ENCODE assay signal across 8 mouse cellular contexts in the genomic region with DNA sequence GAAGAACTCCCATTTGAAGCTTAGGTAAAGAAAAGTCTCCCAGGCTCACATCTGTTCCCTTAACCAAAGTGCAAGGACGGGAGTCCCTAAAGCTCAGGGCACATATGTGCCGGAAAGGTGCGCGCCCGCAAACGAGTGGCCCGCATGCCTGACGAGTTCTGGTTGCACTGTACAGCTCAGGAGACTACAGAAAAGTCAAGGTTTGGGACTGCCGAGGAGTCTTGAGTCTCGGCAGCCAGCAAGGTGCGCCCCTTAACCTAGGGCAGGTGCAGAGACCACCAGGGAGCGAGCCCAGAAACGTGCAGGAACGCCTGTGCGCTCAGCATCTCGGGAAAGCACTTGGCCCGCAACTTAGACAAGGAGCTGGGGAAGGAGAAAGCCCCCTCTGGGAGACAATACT. TPM values are rescaled to one million over a fixed set of nuclear protein-coding genes. Genes with fewer than 3 reads are reported as not detected.
A peak's percentile ranks its signal among the peaks of the same experiment; 100 is the strongest.
DNase-seq lines count a peak whose midpoint lies in the region; ATAC-seq lines count a peak whose summit lies in the region.

No protein-coding gene starts in this region.

- H3K27me3 ChIP-seq in heart, embryonic 14.5 days (ENCODE audit: control insufficient read depth, insufficient read depth, low read length): peaks cover 64% of the 10 kb centered on the region
- peaks cover 58% of the 10 kb centered on the region for H3K27me3 ChIP-seq in midbrain, embryonic 11.5 days (ENCODE audit: control insufficient read depth, insufficient read depth, low read length)
- peaks cover 35% of the 10 kb centered on the region for H3K27me3 ChIP-seq in midbrain, embryonic 16.5 days (ENCODE audit: control insufficient read depth, insufficient read depth, low read depth, low read length)
- peaks cover 48% of the 10 kb centered on the region for H3K27me3 ChIP-seq in forebrain, embryonic 16.5 days (replicated peaks; ENCODE audit: control insufficient read depth, insufficient read depth, low read length)
- H3K27me3 ChIP-seq in stomach, embryonic 15.5 days (replicated peaks): peaks cover 47% of the 10 kb centered on the region

- H3K9me3 ChIP-seq in heart, embryonic 14.5 days (ENCODE audit: control insufficient read depth, low read length): peaks cover 5% of the 10 kb centered on the region; the same call in 1 of the 2 replicates
- H3K9me3 ChIP-seq in midbrain, embryonic 11.5 days (ENCODE audit: control insufficient read depth, low read length): peaks cover 4% of the 10 kb centered on the region; the same call in 1 of the 2 replicates
- no peaks in the 10 kb centered on the region for H3K9me3 ChIP-seq in midbrain, embryonic 16.5 days (replicated peaks; ENCODE audit: control insufficient read depth, low read length, poor library complexity, severe bottlenecking)
- H3K9me3 ChIP-seq in forebrain, embryonic 16.5 days (ENCODE audit: control insufficient read depth, low read length): 0 out of 2 replicates have a peak, but pooled peaks cover 2% of the 10 kb centered on the region
- no peaks in the 10 kb centered on the region for H3K9me3 ChIP-seq in stomach, embryonic 15.5 days

- peak overlapping the region; percentile 80 for H3K4me2 ChIP-seq in heart, embryonic 14.5 days (ENCODE audit: low read length)
- H3K4me2 ChIP-seq in midbrain, embryonic 11.5 days: no peak overlapping the region
- no peak overlapping the region for H3K4me2 ChIP-seq in midbrain, embryonic 16.5 days (ENCODE audit: low read length)
- no peak overlapping the region for H3K4me2 ChIP-seq in forebrain, embryonic 16.5 days (ENCODE audit: low read length)
- peak overlapping the region; percentile 70 for H3K4me2 ChIP-seq in stomach, embryonic 15.5 days

- no peak overlapping the region for H3K27ac ChIP-seq in heart, embryonic 14.5 days (replicated peaks in 1 of 2; ENCODE audit: control insufficient read depth in 1 of 2, insufficient read depth in 1 of 2, low read depth in 2 of 2, low read length in 2 of 2)
- H3K27ac ChIP-seq in midbrain, embryonic 11.5 days (ENCODE audit: low read depth, low read length): no peak overlapping the region
- no peak overlapping the region for H3K27ac ChIP-seq in midbrain, embryonic 16.5 days (ENCODE audit: low read length)
- H3K27ac ChIP-seq in forebrain, embryonic 16.5 days (ENCODE audit: low read length): no peak overlapping the region
- no peak overlapping the region for H3K27ac ChIP-seq in stomach, embryonic 15.5 days

- no peaks in the 10 kb centered on the region for H3K36me3 ChIP-seq in heart, embryonic 14.5 days (ENCODE audit: control insufficient read depth, insufficient read depth, low read length)
- no peaks in the 10 kb centered on the region for H3K36me3 ChIP-seq in midbrain, embryonic 11.5 days (ENCODE audit: control insufficient read depth, insufficient read depth, low read length)
- H3K36me3 ChIP-seq in midbrain, embryonic 16.5 days (ENCODE audit: control insufficient read depth, insufficient read depth, low read length): no peaks in the 10 kb centered on the region
- no peaks in the 10 kb centered on the region for H3K36me3 ChIP-seq in forebrain, embryonic 16.5 days (ENCODE audit: control insufficient read depth, insufficient read depth)
- H3K36me3 ChIP-seq in stomach, embryonic 15.5 days: no peaks in the 10 kb centered on the region

- H3K9ac ChIP-seq in heart, embryonic 14.5 days (ENCODE audit: low read length): no peak overlapping the region
- no peak overlapping the region for H3K9ac ChIP-seq in midbrain, embryonic 11.5 days (ENCODE audit: low read length)
- no peak overlapping the region for H3K9ac ChIP-seq in midbrain, embryonic 16.5 days (ENCODE audit: low read depth, low read length)
- no peak overlapping the region for H3K9ac ChIP-seq in forebrain, embryonic 16.5 days (replicated peaks; ENCODE audit: low read depth, low read length)
- H3K9ac ChIP-seq in stomach, embryonic 15.5 days: no peak overlapping the region

- WGBS in heart, embryonic 14.5 days: 5% methylated on average over 17 of the region's 17 CpGs
- 6% methylated on average over 17 of the region's 17 CpGs for WGBS in midbrain, embryonic 11.5 days
- 5% methylated on average over 17 of the region's 17 CpGs for WGBS in midbrain, embryonic 16.5 days
- 6% methylated on average over 17 of the region's 17 CpGs for WGBS in forebrain, embryonic 16.5 days
- 22% methylated on average over 17 of the region's 17 CpGs for WGBS in stomach, embryonic 15.5 days

- peaks cover 22 to 36% of the 10 kb centered on the region in 2 experiments for H3K4me1 ChIP-seq in heart, embryonic 14.5 days (ENCODE audit: control insufficient read depth in 2 of 2, insufficient read depth in 2 of 2, low read length in 2 of 2)
- H3K4me1 ChIP-seq in midbrain, embryonic 11.5 days (ENCODE audit: control insufficient read depth, insufficient read depth, low read length): peaks cover 31% of the 10 kb centered on the region
- peaks cover 24% of the 10 kb centered on the region for H3K4me1 ChIP-seq in midbrain, embryonic 16.5 days (ENCODE audit: control insufficient read depth, insufficient read depth, low read length)
- peaks cover 35% of the 10 kb centered on the region for H3K4me1 ChIP-seq in forebrain, embryonic 16.5 days (replicated peaks; ENCODE audit: control insufficient read depth, insufficient read depth, low read length)
- H3K4me1 ChIP-seq in stomach, embryonic 15.5 days: peaks cover 34% of the 10 kb centered on the region

- DNase-seq in heart, postnatal 4 days: no peak
- DNase-seq in midbrain, embryonic 11.5 days (ENCODE audit: low spot score, missing footprints): peak; percentile 96
- no peak for DNase-seq in adrenal gland, adult 18-20 months (ENCODE audit: low spot score in 2 of 2)
- DNase-seq in cerebellum, adult 11 months: no peak

- H3K4me3 ChIP-seq in heart, embryonic 14.5 days (ENCODE audit: control insufficient read depth in 1 of 2, insufficient read depth in 1 of 2, low read depth in 1 of 2, low read length in 2 of 2): peak overlapping the region in 1 of 2 experiments; percentile 41; a peak in 2 of 4 replicates
- no peak overlapping the region for H3K4me3 ChIP-seq in midbrain, embryonic 11.5 days (ENCODE audit: low read depth, low read length)
- no peak overlapping the region for H3K4me3 ChIP-seq in midbrain, embryonic 16.5 days (ENCODE audit: low read depth, low read length)
- peak overlapping the region; percentile 30; the same call in 1 of the 2 replicates for H3K4me3 ChIP-seq in forebrain, embryonic 16.5 days (replicated peaks; ENCODE audit: low read length)
- peak overlapping the region; percentile 28; the same call in 1 of the 2 replicates for H3K4me3 ChIP-seq in stomach, embryonic 15.5 days (replicated peaks)

- ATAC-seq in heart, embryonic 14.5 days (ENCODE audit: insufficient number of reproducible peaks, insufficient read depth, low FRiP score, low read depth): no peak
- ATAC-seq in midbrain, embryonic 11.5 days (ENCODE audit: low FRiP score): no peak
- no peak for ATAC-seq in midbrain, embryonic 16.5 days
- no peak for ATAC-seq in forebrain, embryonic 16.5 days
- no peak for ATAC-seq in stomach, embryonic 15.5 days (ENCODE audit: insufficient read depth, low FRiP score, low read depth)

RNA-seq across cellular contexts. Expression of a gene that starts 7.2 kb away (rescaled TPM):
- polyA plus RNA-seq in heart, embryonic 14.5 days (2014; fragmentation: Nextera tagmentation; extraction: Ambion mirVana): not detected in 2 replicates
- total RNA-seq in heart, postnatal 4 days (2021): not detected
- not detected in 2 replicates for polyA plus RNA-seq in midbrain, embryonic 11.5 days (2014; fragmentation: Nextera tagmentation; extraction: Ambion mirVana)
- polyA plus RNA-seq in midbrain, embryonic 16.5 days (2015; fragmentation: Nextera tagmentation; extraction: Ambion mirVana): not detected in 2 replicates
- not detected in 2 replicates for polyA plus RNA-seq in forebrain, embryonic 16.5 days (2015; fragmentation: Nextera tagmentation; extraction: Ambion mirVana)
- not detected in 2 replicates for polyA plus RNA-seq in stomach, embryonic 15.5 days (2015; fragmentation: Nextera tagmentation; extraction: Ambion mirVana)
- not detected for total RNA-seq in adrenal gland, adult 18-20 months (2021)

RNA-seq across cellular contexts. Expression of a gene that starts 49.7 kb away (rescaled TPM):
- not detected in 2 replicates for polyA plus RNA-seq in heart, embryonic 14.5 days (2014; fragmentation: Nextera tagmentation; extraction: Ambion mirVana)
- total RNA-seq in heart, postnatal 4 days (2021): not detected
- polyA plus RNA-seq in midbrain, embryonic 11.5 days (2014; fragmentation: Nextera tagmentation; extraction: Ambion mirVana): not detected in 2 replicates
- polyA plus RNA-seq in midbrain, embryonic 16.5 days (2015; fragmentation: Nextera tagmentation; extraction: Ambion mirVana): not detected in 2 replicates
- polyA plus RNA-seq in forebrain, embryonic 16.5 days (2015; fragmentation: Nextera tagmentation; extraction: Ambion mirVana): not detected in 2 replicates
- polyA plus RNA-seq in stomach, embryonic 15.5 days (2015; fragmentation: Nextera tagmentation; extraction: Ambion mirVana): 0.19 and 0.27 TPM in 2 replicates
- total RNA-seq in adrenal gland, adult 18-20 months (2021): not detected

RNA-seq across cellular contexts. Expression of a gene that starts 58.2 kb away (rescaled TPM):
- polyA plus RNA-seq in heart, embryonic 14.5 days (2014; fragmentation: Nextera tagmentation; extraction: Ambion mirVana): not detected in 2 replicates
- total RNA-seq in heart, postnatal 4 days (2021): not detected
- polyA plus RNA-seq in midbrain, embryonic 11.5 days (2014; fragmentation: Nextera tagmentation; extraction: Ambion mirVana): not detected in 2 replicates
- polyA plus RNA-seq in midbrain, embryonic 16.5 days (2015; fragmentation: Nextera tagmentation; extraction: Ambion mirVana): not detected in 2 replicates
- not detected in 2 replicates for polyA plus RNA-seq in forebrain, embryonic 16.5 days (2015; fragmentation: Nextera tagmentation; extraction: Ambion mirVana)
- polyA plus RNA-seq in stomach, embryonic 15.5 days (2015; fragmentation: Nextera tagmentation; extraction: Ambion mirVana): 0.18 TPM in 1 of 2 replicates, not detected in the other
- total RNA-seq in adrenal gland, adult 18-20 months (2021): not detected

Comparison
In these comparisons a context has a peak if more than half of its experiments do, and no peak if none do; other contexts are left out.
1. H3K4me2 ChIP-seq: peak in heart, embryonic 14.5 days (single experiment) and stomach, embryonic 15.5 days (single experiment); none in midbrain, embryonic 11.5 days (single experiment), midbrain, embryonic 16.5 days (single experiment) and forebrain, embryonic 16.5 days (single experiment).
2. H3K4me3 ChIP-seq: peak in forebrain, embryonic 16.5 days (single experiment) and stomach, embryonic 15.5 days (single experiment); none in midbrain, embryonic 11.5 days (single experiment) and midbrain, embryonic 16.5 days (single experiment).